32 mouse cellular contexts compared by ENCODE assay signal in the genomic region with DNA sequence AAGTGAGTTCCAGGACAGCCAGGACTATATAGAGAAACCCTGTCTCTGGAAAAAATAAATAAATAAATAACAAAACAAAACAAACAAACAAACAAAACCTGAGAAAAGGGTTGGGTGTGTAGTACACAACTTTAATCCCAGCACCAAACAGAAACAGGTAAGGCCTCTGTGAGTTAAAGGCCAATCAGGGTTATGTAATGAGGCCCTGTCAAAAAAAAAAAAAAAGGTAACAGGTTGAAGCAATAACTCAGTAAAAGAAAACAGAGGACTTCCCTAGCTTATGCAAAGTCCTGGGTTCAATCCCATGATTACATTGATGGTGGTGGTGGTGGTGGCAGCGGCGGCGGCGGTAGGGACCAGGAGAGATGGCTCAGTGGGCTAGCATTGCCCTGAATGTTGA. TPM values are rescaled to one million over a fixed set of nuclear protein-coding genes. Genes with fewer than 3 reads are reported as not detected.
"Had no signal": no experiment of that assay in that cellular context is flagged by ENCODE, and none has a peak within 500 bp of the region (broad histone marks: within the 10 kb centered on the region; RNA-seq: fewer than 3 reads in every experiment).

No protein-coding gene starts in this region.

- H3K4me3 ChIP-seq: left cerebral cortex, adult 2 months; limb, embryonic 10.5 days; limb, embryonic 12.5 days; limb, embryonic 13.5 days; limb, embryonic 15.5 days; liver, embryonic 12.5 days; liver, embryonic 13.5 days; liver, embryonic 15.5 days; lung, embryonic 15.5 days; megakaryocyte, embryonic 14.5 days; midbrain, embryonic 10.5 days; midbrain, embryonic 12.5 days; midbrain, embryonic 13.5 days; midbrain, embryonic 15.5 days; myocyte had no signal

- H3K9me3 ChIP-seq: limb, embryonic 10.5 days; limb, embryonic 13.5 days; limb, embryonic 15.5 days; liver, embryonic 13.5 days; liver, embryonic 15.5 days; lung, embryonic 15.5 days; midbrain, embryonic 10.5 days; midbrain, embryonic 15.5 days had no signal

- H3K27ac ChIP-seq: left cerebral cortex, adult 2 months; limb, embryonic 10.5 days; limb, embryonic 12.5 days; limb, embryonic 13.5 days; limb, embryonic 15.5 days; liver, embryonic 12.5 days; liver, embryonic 13.5 days; liver, embryonic 14.5 days; liver, embryonic 15.5 days; lung, embryonic 15.5 days; macrophage; midbrain, embryonic 10.5 days; midbrain, embryonic 12.5 days; midbrain, embryonic 13.5 days; midbrain, embryonic 15.5 days had no signal

- H3K9ac ChIP-seq: limb, embryonic 12.5 days; limb, embryonic 13.5 days; limb, embryonic 15.5 days; liver, embryonic 12.5 days; liver, embryonic 13.5 days; liver, embryonic 14.5 days; liver, embryonic 15.5 days; liver, postnatal 0 days; lung, embryonic 14.5 days; lung, embryonic 15.5 days; midbrain, embryonic 12.5 days; midbrain, embryonic 13.5 days; midbrain, embryonic 15.5 days had no signal

- ATAC-seq: liver, embryonic 12.5 days; liver, postnatal 0 days; lung, postnatal 0 days; midbrain, embryonic 13.5 days; midbrain, embryonic 15.5 days; midbrain, embryonic 16.5 days had no signal

- H3K4me2 ChIP-seq: limb, embryonic 12.5 days; limb, embryonic 13.5 days; limb, embryonic 15.5 days; liver, embryonic 12.5 days; liver, embryonic 13.5 days; liver, embryonic 15.5 days; lung, embryonic 14.5 days; lung, embryonic 15.5 days; midbrain, embryonic 11.5 days; midbrain, embryonic 12.5 days; midbrain, embryonic 13.5 days; midbrain, embryonic 15.5 days had no signal

- H3K36me3 ChIP-seq: limb, embryonic 12.5 days; limb, embryonic 13.5 days; limb, embryonic 15.5 days; lung, embryonic 15.5 days; midbrain, embryonic 12.5 days; midbrain, embryonic 13.5 days; midbrain, embryonic 15.5 days had no signal

- H3K27me3 ChIP-seq: limb, embryonic 12.5 days; limb, embryonic 13.5 days; limb, embryonic 15.5 days; liver, embryonic 12.5 days; liver, embryonic 13.5 days; liver, embryonic 15.5 days; lung, embryonic 15.5 days; megakaryocyte, embryonic 14.5 days; midbrain, embryonic 13.5 days; midbrain, embryonic 15.5 days had no signal

- DNase-seq: left cerebral cortex, postnatal 4 days; liver; liver, embryonic 13.5 days; liver, postnatal 0 days; lung, adult 18-20 months; lung, adult 2 months; lung, embryonic 14.5 days; lung, postnatal 10 days; lung, postnatal 14 days; lung, postnatal 36 days; lung, postnatal 4 days; midbrain, embryonic 14.5 days had no signal

RNA-seq across cellular contexts. Expression of a gene that starts 45.0 kb away (rescaled TPM):
- total RNA-seq: megakaryocyte-erythroid progenitor cell, adult 5-6 weeks had no signal
